Comparison of ENCODE assay signal across 11 mouse cellular contexts in genomic region chrX:19168111-19168510, GRCm38 (mm10).
A peak's percentile ranks its signal among the peaks of the same experiment; 100 is the strongest.
DNase-seq lines count a peak whose midpoint lies in the region; ATAC-seq lines count a peak whose summit lies in the region.
"Had no signal": no experiment of that assay in that cellular context is flagged by ENCODE, and none has a peak within 500 bp of the region (broad histone marks: within the 10 kb centered on the region; RNA-seq: fewer than 3 reads in every experiment).

No protein-coding gene starts in this region.

- H3K4me3 ChIP-seq in megakaryocyte, embryonic 14.5 days (replicated peaks) = peak overlapping the region; percentile 48
- peak overlapping the region; percentile 52; the same call in 1 of the 2 replicates for H3K4me3 ChIP-seq in macrophage (ENCODE audit: inconsistent target)

- H3K4me1 ChIP-seq in megakaryocyte, embryonic 14.5 days = peaks cover 16% of the 10 kb centered on the region; the same call in 1 of the 2 replicates
- H3K4me1 ChIP-seq: heart, embryonic 13.5 days had no signal

- DNase-seq in frontal cortex, postnatal 36 days (ENCODE audit: low spot score in 2 of 2) = no peak
- DNase-seq in cerebellum, adult 11-12 months = peak; percentile 28
- DNase-seq in retina, postnatal 1 day = no peak
- DNase-seq in layer of hippocampus, adult 9-10 months (ENCODE audit: low spot score) = no peak
- DNase-seq: liver had no signal

- H3K9me3 ChIP-seq in megakaryocyte, embryonic 14.5 days = no peaks in the 10 kb centered on the region
- H3K9me3 ChIP-seq: heart, embryonic 13.5 days had no signal

- peaks cover 50% of the 10 kb centered on the region for H3K79me2 ChIP-seq in macrophage (ENCODE audit: inconsistent target)

- peak; percentile 43; the same call in 1 of the 2 replicates for ATAC-seq in frontal cortex, adult (ENCODE audit: low TSS enrichment)
- ATAC-seq in megakaryocyte, adult 5-6 weeks (ENCODE audit: poor library complexity, severe bottlenecking) = no peak

- no peaks in the 10 kb centered on the region for H3K27me3 ChIP-seq in megakaryocyte, embryonic 14.5 days (replicated peaks)
- H3K27me3 ChIP-seq: heart, embryonic 13.5 days had no signal

- WGBS in macrophage (ENCODE audit: missing documents) = no CpG with 5 or more reads among the region's 1 CpGs

- H3K27ac ChIP-seq in macrophage = peak overlapping the region; percentile 79
- H3K27ac ChIP-seq: heart, embryonic 13.5 days; hindbrain, embryonic 14.5 days had no signal

- peaks cover 5% of the 10 kb centered on the region for H3K36me3 ChIP-seq in megakaryocyte, embryonic 14.5 days (replicated peaks; ENCODE audit: low read length)
- H3K36me3 ChIP-seq in macrophage (ENCODE audit: inconsistent target) = no peaks in the 10 kb centered on the region
- H3K36me3 ChIP-seq: heart, embryonic 13.5 days had no signal
